Mouse (Mus musculus) bone marrow, adult 2 months (tissue): ENCODE data around the gene Bpifa1. TPM values are rescaled to one million over a fixed set of nuclear protein-coding genes. Genes with fewer than 3 reads are reported as not detected.
A peak's percentile ranks its signal among the peaks of the same experiment; 100 is the strongest.

Source experiments
- H3K27ac ChIP-seq: fragments of 200-500 bp; 2 replicates; pipeline ENCODE4 v1.5.1; 2012; ENCODE audit warnings: low read depth, mild to moderate bottlenecking, control low read depth, inconsistent platforms, low read length; ENCODE audit not compliant: control insufficient read depth, poor library complexity, insufficient read depth
- H3K4me1 ChIP-seq: fragments of 200-500 bp; 2 replicates; pipeline ENCODE4 v1.6.1; 2011; ENCODE audit warnings: low read length; ENCODE audit not compliant: control insufficient read depth, insufficient read depth
- H3K4me3 ChIP-seq: fragments of 200-500 bp; replicated peaks from 2 replicates; pipeline ENCODE3; 2011; ENCODE audit warnings: mild to moderate bottlenecking, low read depth, low read length, control low read depth; ENCODE audit not compliant: control insufficient read depth
- CTCF ChIP-seq: fragments of 200-500 bp; IDR thresholded peaks from 2 replicates; pipeline ENCODE4 v1.5.1; 2011; ENCODE audit warnings: low read length, control low read depth; ENCODE audit not compliant: control insufficient read depth, insufficient read depth
- POLR2A ChIP-seq: fragments of 200-500 bp; IDR thresholded peaks from 2 replicates; pipeline ENCODE4 v1.6.1; 2011; ENCODE audit warnings: low read depth, mild to moderate bottlenecking, control low read depth, low read length, borderline replicate concordance; ENCODE audit not compliant: control insufficient read depth
- WGBS: fragments of 180-500 bp; shearing (Covaris S2); methylation state at CpG from one replicate; pipeline ENCODE4 v1.1.7; 2018; 5-methylcytosine and 5-hydroxymethylcytosine counted together
- polyA plus RNA-seq: library from polyadenylated mRNA; stranded (reverse); fragments of >200 nt; gene quantifications from 2 replicates; pipeline ENCODE4 v1.2.4, GENCODE M21; 2011; ENCODE audit warnings: low replicate concordance; ENCODE audit not compliant: missing spikeins, insufficient read depth, insufficient read length

Bpifa1 gene
- not detected in 2 replicates for polyA plus RNA-seq

GRCm38 (mm10) chr2:154142580-154142979 is at the start of gene Bpifa1:
Gene Bpifa1 (plus strand): TSS chr2:154142880.
- H3K27ac ChIP-seq: no peak within 1 kb of the TSS
- H3K4me1 ChIP-seq: no peaks in the 10 kb centered on the region
- TF ChIP-seq CTCF (no peak), POLR2A (no peak)
- H3K4me3 ChIP-seq: no peak within 1 kb of the TSS
- WGBS: 70% methylated on average over 4 of the region's 4 CpGs

GRCm38 (mm10) chr2:154097734-154098133 is 44.9 kb upstream of the Bpifa1 start:
- Histone ChIP-seq H3K27ac (no peak overlapping the region), H3K4me3 (no peak overlapping the region), H3K4me1 (no peaks in the 10 kb centered on the region)
- TF ChIP-seq POLR2A: no peak
- no peak for TF ChIP-seq CTCF
- 35% methylated on average over 1 of the region's 1 CpGs for WGBS

- Histone ChIP-seq H3K4me3 (no peak overlapping the region), H3K27ac (no peak overlapping the region), H3K4me1 (no peaks in the 10 kb centered on the region)
- TF ChIP-seq POLR2A (no peak), CTCF (no peak)
- WGBS: 75% methylated on average over 3 of the region's 3 CpGs
Observed at GRCm38 (mm10) chr2:154117381-154117780, 25.3 kb upstream of the Bpifa1 start.

DNA sequence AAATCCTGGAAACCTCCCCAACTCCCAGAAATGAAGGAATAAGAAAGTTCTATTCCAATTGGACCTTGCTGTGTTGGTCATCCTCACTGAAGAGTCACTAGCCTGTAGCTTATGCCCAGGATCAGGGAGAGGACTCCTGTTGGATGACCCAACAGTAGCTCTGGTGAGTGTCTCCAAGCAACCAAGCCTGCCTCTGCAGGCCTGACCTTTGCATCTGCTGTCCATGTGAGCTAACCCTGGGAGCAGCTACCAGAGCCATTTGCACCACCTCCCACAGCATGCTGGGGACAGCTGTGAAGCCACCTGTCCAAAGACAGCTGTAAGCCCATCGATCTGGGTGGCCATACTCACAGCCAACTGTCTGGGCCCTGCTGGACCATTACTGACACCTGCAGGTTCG is 12.6 kb upstream of the Bpifa1 start, which contains the start of gene Bpifa3:
Gene Bpifa3, plus strand, starts transcription at position 217 of the 400 bp plus-strand sequence.
- H3K4me1 ChIP-seq: no peaks in the 10 kb centered on the region
- WGBS: 58% methylated on average over 2 of the region's 2 CpGs
- TF ChIP-seq CTCF: no peak
- no peak for TF ChIP-seq POLR2A
- no peak within 1 kb of the TSS for H3K4me3 ChIP-seq
- no peak within 1 kb of the TSS for H3K27ac ChIP-seq

GRCm38 (mm10) chr2:154143735-154144134 is 1.1 kb downstream of the Bpifa1 start:
- no peaks in the 10 kb centered on the region for H3K4me1 ChIP-seq
- TF ChIP-seq POLR2A (no peak), CTCF (no peak)
- H3K4me3 ChIP-seq: no peak overlapping the region
- WGBS: 64% methylated on average over 3 of the region's 3 CpGs
- H3K27ac ChIP-seq: no peak overlapping the region

GRCm38 (mm10) chr2:154147496-154147895 is 4.8 kb downstream of the Bpifa1 start:
- 67% methylated on average over 4 of the region's 4 CpGs for WGBS
- Histone ChIP-seq H3K4me1 (no peaks in the 10 kb centered on the region), H3K27ac (no peak overlapping the region), H3K4me3 (no peak overlapping the region)
- TF ChIP-seq CTCF (no peak), POLR2A (no peak)

DNA sequence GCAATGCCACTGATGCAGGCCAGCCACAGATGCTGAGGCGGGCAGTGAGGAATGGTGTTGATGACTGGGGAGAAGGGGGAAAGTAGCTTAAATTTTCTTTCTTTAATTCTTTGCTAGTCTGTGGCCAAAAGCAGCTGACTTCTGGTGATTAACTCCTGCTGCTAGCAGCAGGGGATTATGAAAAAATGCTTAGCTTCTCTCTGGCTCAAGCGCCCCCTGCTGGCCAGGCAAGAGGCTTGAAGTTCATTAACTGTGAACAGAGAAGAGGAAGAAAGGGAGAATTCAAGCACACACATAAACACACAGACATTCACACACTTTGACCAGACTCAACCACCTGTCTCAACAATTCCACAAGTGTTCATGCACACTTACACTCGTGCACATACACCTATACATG is 15.8 kb downstream of the Bpifa1 start:
- Histone ChIP-seq H3K4me1 (no peaks in the 10 kb centered on the region), H3K4me3 (no peak overlapping the region), H3K27ac (no peak overlapping the region)
- TF ChIP-seq CTCF: peak; percentile 56
- TF ChIP-seq POLR2A: no peak
- 33% methylated on average over 3 of the region's 3 CpGs for WGBS

- Histone ChIP-seq H3K27ac (no peak within 1 kb of the TSS), H3K4me3 (no peak within 1 kb of the TSS), H3K4me1 (no peaks in the 10 kb centered on the region)
- 68% methylated on average over 8 of the region's 8 CpGs for WGBS
- TF ChIP-seq POLR2A: no peak
- TF ChIP-seq CTCF: no peak
Observed at GRCm38 (mm10) chr2:154162307-154162706, 19.6 kb downstream of the Bpifa1 start, which contains the start of gene Bpifa5. Gene Bpifa5 (plus strand): TSS chr2:154162607.

DNA sequence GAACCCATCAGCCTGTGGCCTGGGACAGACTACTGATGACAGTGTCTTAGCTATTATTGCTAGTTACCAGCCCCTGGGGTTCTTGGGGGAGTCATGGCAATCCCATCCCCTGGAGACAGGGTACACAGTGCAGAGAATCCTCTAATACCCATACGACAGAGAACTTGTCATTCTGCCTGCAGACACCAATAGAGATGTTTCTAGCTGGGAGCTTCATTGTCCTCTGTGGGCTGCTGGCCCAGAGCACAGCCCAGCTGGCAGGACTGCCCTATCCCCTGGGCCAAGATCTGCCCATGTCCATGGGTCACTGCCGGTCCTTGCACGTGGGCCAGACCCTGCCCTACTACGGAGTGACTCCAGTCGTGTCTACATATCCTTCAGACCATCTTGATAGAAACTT is 20.6 kb downstream of the Bpifa1 start:
- TF ChIP-seq CTCF: no peak
- no peak for TF ChIP-seq POLR2A
- H3K4me1 ChIP-seq: no peaks in the 10 kb centered on the region
- no peak overlapping the region for H3K27ac ChIP-seq
- 82% methylated on average over 5 of the region's 5 CpGs for WGBS
- no peak overlapping the region for H3K4me3 ChIP-seq
